Mouse (Mus musculus): ENCODE measurements around the gene Fat1. TPM values are rescaled to one million over a fixed set of nuclear protein-coding genes. Genes with fewer than 3 reads are reported as not detected.
A peak's percentile ranks its signal among the peaks of the same experiment; 100 is the strongest.

Fat1 gene
- polyA plus RNA-seq, 1 experiment from 2014 or later, result 30.4 TPM

DNA sequence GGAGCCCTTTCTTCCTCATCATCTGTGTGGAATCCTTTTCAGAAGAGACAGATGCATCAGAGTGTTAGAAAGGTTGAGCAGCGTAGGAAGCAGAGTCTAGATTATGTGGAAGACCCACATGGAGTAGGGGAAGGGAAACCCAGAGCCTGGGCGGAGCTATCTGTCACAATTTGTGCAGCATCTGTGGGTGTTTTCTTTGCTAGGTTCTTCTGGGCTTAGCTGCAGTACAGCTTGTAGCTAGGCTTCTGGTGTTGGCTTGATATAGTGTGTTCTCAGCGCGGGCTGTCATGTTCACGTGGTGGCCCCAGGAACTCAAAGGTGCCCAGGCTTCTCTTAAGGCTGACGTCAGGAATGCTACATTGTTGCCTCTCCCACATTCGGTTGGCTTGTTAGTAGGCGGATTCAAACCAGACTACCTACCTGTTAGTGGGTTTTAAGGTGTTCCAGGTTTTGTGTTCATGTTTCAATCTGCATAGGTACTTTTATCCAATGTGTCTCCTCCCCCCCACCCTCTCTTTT lies 32.3 kb downstream of the Fat1 start:
- Histone ChIP-seq H3K27ac (no peak overlapping the region), H3K4me2 (no peak overlapping the region), H3K4me1 (peaks cover 32% of the 10 kb centered on the region), H3K4me3 (no peak overlapping the region), H3K9ac (no peak overlapping the region), H3K36me3 (peaks cover 11% of the 10 kb centered on the region), H3K27me3 (no peaks in the 10 kb centered on the region), H3K9me3 (no peaks in the 10 kb centered on the region)
- ATAC-seq (ENCODE audit: insufficient number of reproducible peaks, low FRiP score, low TSS enrichment, low read depth), result no peak
- 91% methylated on average over 8 of the region's 8 CpGs for WGBS

- Histone ChIP-seq H3K9me3 (no peaks in the 10 kb centered on the region), H3K4me1 (peaks cover 39% of the 10 kb centered on the region), H3K27me3 (no peaks in the 10 kb centered on the region), H3K9ac (no peak overlapping the region), H3K4me3 (no peak overlapping the region), H3K27ac (no peak overlapping the region), H3K4me2 (no peak overlapping the region), H3K36me3 (no peaks in the 10 kb centered on the region)
- WGBS, result 48% methylated on average over 12 of the region's 12 CpGs
- ATAC-seq (ENCODE audit: insufficient number of reproducible peaks, low FRiP score, low TSS enrichment, low read depth), result no peak
These were observed 34.8 kb downstream of the Fat1 start for GRCm38 (mm10) chr8:44970093-44970492.

DNA sequence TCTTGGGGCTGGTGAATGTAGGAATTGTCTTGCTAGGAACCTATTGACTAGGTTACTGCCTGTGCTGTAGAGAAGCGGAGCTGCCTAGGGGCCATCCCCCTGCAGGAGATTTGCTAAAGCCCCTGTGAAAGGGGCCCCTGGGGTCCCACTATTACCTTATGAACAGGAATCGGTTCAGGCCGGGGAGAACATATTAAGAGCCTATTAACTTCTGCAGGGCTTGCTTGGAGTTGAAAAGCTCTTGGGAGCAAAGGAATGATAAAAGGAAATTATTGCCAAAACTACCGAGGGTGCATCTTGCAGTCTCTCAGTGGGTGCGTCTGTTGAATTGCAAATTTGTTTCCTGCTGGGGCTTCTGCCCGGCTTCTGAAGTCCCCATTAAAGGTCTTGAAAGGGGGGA lies 36.1 kb downstream of the Fat1 start:
- no peaks in the 10 kb centered on the region for H3K36me3 ChIP-seq
- no peaks in the 10 kb centered on the region for H3K27me3 ChIP-seq
- 26% methylated on average over 6 of the region's 6 CpGs for WGBS
- no peak for ATAC-seq (ENCODE audit: insufficient number of reproducible peaks, low FRiP score, low TSS enrichment, low read depth)
- no peak overlapping the region for H3K4me3 ChIP-seq
- H3K9me3 ChIP-seq, result no peaks in the 10 kb centered on the region
- H3K4me1 ChIP-seq, result peaks cover 32% of the 10 kb centered on the region
- H3K4me2 ChIP-seq, result no peak overlapping the region
- no peak overlapping the region for H3K9ac ChIP-seq
- no peak overlapping the region for H3K27ac ChIP-seq

- Histone ChIP-seq H3K4me1 (peaks cover 34% of the 10 kb centered on the region), H3K27me3 (no peaks in the 10 kb centered on the region), H3K9me3 (no peaks in the 10 kb centered on the region), H3K36me3 (no peaks in the 10 kb centered on the region), H3K4me3 (no peak overlapping the region), H3K27ac (no peak overlapping the region), H3K9ac (no peak overlapping the region), H3K4me2 (no peak overlapping the region)
- no peak for ATAC-seq (ENCODE audit: insufficient number of reproducible peaks, low FRiP score, low TSS enrichment, low read depth)
- 50% methylated on average over 5 of the region's 5 CpGs for WGBS
These were observed 36.7 kb downstream of the Fat1 start for GRCm38 (mm10) chr8:44971964-44972363.

GRCm38 (mm10) chr8:44975113-44975512 lies 39.9 kb downstream of the Fat1 start:
- WGBS, result 19% methylated on average over 9 of the region's 9 CpGs
- no peak overlapping the region for H3K27ac ChIP-seq

DNA sequence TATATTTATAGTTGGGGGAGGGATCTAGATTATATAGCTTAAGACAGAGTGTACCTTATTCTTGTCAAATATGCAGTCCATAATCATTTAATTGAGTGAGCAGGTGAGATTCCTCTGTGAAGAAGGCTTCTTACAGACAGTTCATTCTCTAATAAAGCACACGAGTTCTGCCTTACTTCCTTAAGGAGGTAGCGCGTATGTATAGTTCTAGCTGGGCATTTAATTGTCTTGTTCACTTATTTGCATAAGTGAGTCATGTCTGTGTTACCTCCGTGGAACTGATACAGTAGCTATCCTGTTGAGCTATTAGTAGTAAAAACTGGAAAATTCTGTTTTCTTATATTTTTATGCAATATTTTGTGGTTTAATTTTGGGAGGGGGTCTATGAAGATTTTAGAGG lies 40.4 kb downstream of the Fat1 start:
- Histone ChIP-seq H3K9ac (no peak overlapping the region), H3K27ac (no peak overlapping the region), H3K4me2 (no peak overlapping the region), H3K27me3 (no peaks in the 10 kb centered on the region), H3K36me3 (no peaks in the 10 kb centered on the region), H3K9me3 (no peaks in the 10 kb centered on the region), H3K4me3 (no peak overlapping the region), H3K4me1 (peaks cover 53% of the 10 kb centered on the region)
- ATAC-seq (ENCODE audit: insufficient number of reproducible peaks, low FRiP score, low TSS enrichment, low read depth), result no peak
- WGBS, result 76% methylated on average over 4 of the region's 4 CpGs

More at GRCm38 (mm10) chr8:44975113-44975512, 39.9 kb downstream of the Fat1 start:
- H3K4me2 ChIP-seq, result no peak overlapping the region
- no peak overlapping the region for H3K9ac ChIP-seq
- no peak overlapping the region for H3K4me3 ChIP-seq
- no peak for ATAC-seq (ENCODE audit: insufficient number of reproducible peaks, low FRiP score, low TSS enrichment, low read depth)
- peaks cover 50% of the 10 kb centered on the region for H3K4me1 ChIP-seq
- no peaks in the 10 kb centered on the region for H3K9me3 ChIP-seq
- H3K27me3 ChIP-seq, result no peaks in the 10 kb centered on the region
- no peaks in the 10 kb centered on the region for H3K36me3 ChIP-seq

GRCm38 (mm10) chr8:44978622-44979021 lies 43.4 kb downstream of the Fat1 start:
- H3K9me3 ChIP-seq, result no peaks in the 10 kb centered on the region
- 61% methylated on average over 9 of the region's 9 CpGs for WGBS
- no peak for ATAC-seq (ENCODE audit: insufficient number of reproducible peaks, low FRiP score, low TSS enrichment, low read depth)
- no peak overlapping the region for H3K9ac ChIP-seq
- H3K27me3 ChIP-seq, result no peaks in the 10 kb centered on the region
- peak overlapping the region; percentile 17 for H3K27ac ChIP-seq
- H3K4me3 ChIP-seq, result no peak overlapping the region
- no peak overlapping the region for H3K4me2 ChIP-seq
- peaks cover 36% of the 10 kb centered on the region for H3K4me1 ChIP-seq
- H3K36me3 ChIP-seq, result no peaks in the 10 kb centered on the region

- Histone ChIP-seq H3K4me3 (no peak overlapping the region), H3K4me1 (peaks cover 36% of the 10 kb centered on the region), H3K27ac (peak overlapping the region; percentile 47; the same call in 1 of the 2 replicates), H3K27me3 (no peaks in the 10 kb centered on the region), H3K4me2 (no peak overlapping the region), H3K9me3 (no peaks in the 10 kb centered on the region), H3K36me3 (no peaks in the 10 kb centered on the region), H3K9ac (no peak overlapping the region)
- WGBS, result 49% methylated on average over 6 of the region's 6 CpGs
- no peak for ATAC-seq (ENCODE audit: insufficient number of reproducible peaks, low FRiP score, low TSS enrichment, low read depth)
These were observed 44.0 kb downstream of the Fat1 start for GRCm38 (mm10) chr8:44979245-44979644.

GRCm38 (mm10) chr8:44980030-44980429 lies 44.8 kb downstream of the Fat1 start:
- H3K4me2 ChIP-seq, result no peak overlapping the region
- H3K27ac ChIP-seq, result peak overlapping the region; percentile 81
- H3K9ac ChIP-seq, result no peak overlapping the region
- peaks cover 32% of the 10 kb centered on the region for H3K4me1 ChIP-seq
- 26% methylated on average over 12 of the region's 12 CpGs for WGBS
- no peaks in the 10 kb centered on the region for H3K27me3 ChIP-seq
- no peaks in the 10 kb centered on the region for H3K9me3 ChIP-seq
- peak; percentile 89 for ATAC-seq (ENCODE audit: insufficient number of reproducible peaks, low FRiP score, low TSS enrichment, low read depth)
- H3K4me3 ChIP-seq, result no peak overlapping the region
- no peaks in the 10 kb centered on the region for H3K36me3 ChIP-seq

DNA sequence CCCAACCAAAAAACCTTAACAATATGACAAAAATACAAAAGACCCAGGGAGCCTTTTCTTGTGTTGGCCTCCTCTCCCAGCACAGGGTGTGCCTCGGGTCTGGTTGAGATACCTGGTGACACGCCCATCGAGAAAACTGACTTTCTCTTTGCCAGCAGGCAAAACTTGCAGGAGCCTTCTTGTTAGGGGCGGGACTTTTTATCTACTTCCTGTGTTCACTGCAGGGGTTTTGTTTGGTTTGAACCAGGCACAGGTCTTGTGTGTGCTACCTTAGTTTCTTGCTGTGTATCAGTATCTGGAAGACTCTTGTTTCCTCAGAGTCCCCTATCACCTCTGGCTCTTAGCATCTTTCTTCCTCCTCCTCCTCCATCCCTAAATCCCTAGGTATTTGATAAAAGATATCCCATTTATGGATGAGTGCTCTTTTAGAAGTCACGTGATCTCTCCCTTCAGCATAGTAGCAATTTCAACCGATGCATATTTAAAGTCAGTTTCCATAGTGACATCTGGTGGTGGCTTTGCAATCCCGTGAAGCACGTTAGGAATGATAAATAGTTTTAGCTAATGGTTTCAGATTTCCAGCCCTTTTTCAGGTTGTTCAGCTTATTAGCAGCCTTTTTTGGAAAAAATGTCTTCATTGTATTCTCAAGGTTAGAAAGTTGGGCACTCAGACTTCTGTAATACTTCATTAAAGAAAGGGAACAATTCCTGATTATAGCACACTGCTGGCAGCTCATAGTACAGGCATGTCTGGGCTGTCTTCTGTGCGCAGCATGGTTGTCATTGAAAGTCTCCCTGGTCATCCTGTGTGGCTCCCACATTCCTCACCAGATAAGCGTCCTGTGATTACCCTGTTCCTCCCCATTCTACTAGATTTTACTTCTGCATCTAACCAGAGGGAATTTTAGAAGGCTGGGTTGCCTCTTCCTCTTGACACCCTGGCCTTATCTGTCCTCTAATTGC lies 50.4 kb downstream of the Fat1 start:
- Histone ChIP-seq H3K27me3 (no peaks in the 10 kb centered on the region), H3K4me2 (no peak overlapping the region), H3K9ac (no peak overlapping the region), H3K36me3 (peaks cover 8% of the 10 kb centered on the region; the same call in 1 of the 2 replicates), H3K27ac (no peak overlapping the region), H3K9me3 (no peaks in the 10 kb centered on the region), H3K4me3 (no peak overlapping the region), H3K4me1 (peaks cover 12% of the 10 kb centered on the region)
- 37% methylated on average over 10 of the region's 10 CpGs for WGBS
- ATAC-seq (ENCODE audit: insufficient number of reproducible peaks, low FRiP score, low TSS enrichment, low read depth), result no peak; the same call in 1 of the 2 replicates

GRCm38 (mm10) chr8:44991700-44992487 lies 56.6 kb downstream of the Fat1 start:
- Histone ChIP-seq H3K4me3 (no peak overlapping the region), H3K27me3 (no peaks in the 10 kb centered on the region), H3K36me3 (peaks cover 8% of the 10 kb centered on the region; the same call in 1 of the 2 replicates), H3K27ac (no peak overlapping the region), H3K4me1 (peaks cover 14% of the 10 kb centered on the region), H3K4me2 (no peak overlapping the region), H3K9ac (no peak overlapping the region), H3K9me3 (no peaks in the 10 kb centered on the region)
- ATAC-seq (ENCODE audit: insufficient number of reproducible peaks, low FRiP score, low TSS enrichment, low read depth), result no peak
- WGBS, result 39% methylated on average over 21 of the region's 21 CpGs

GRCm38 (mm10) chr8:44992664-44993063 lies 57.4 kb downstream of the Fat1 start:
- peaks cover 8% of the 10 kb centered on the region; the same call in 1 of the 2 replicates for H3K36me3 ChIP-seq
- peaks cover 18% of the 10 kb centered on the region for H3K4me1 ChIP-seq
- H3K4me3 ChIP-seq, result no peak overlapping the region
- no peak overlapping the region for H3K9ac ChIP-seq
- H3K9me3 ChIP-seq, result no peaks in the 10 kb centered on the region
- no peak overlapping the region for H3K27ac ChIP-seq
- no peaks in the 10 kb centered on the region for H3K27me3 ChIP-seq
- 53% methylated on average over 6 of the region's 6 CpGs for WGBS
- ATAC-seq (ENCODE audit: insufficient number of reproducible peaks, low FRiP score, low TSS enrichment, low read depth), result no peak
- no peak overlapping the region for H3K4me2 ChIP-seq

All from limb, embryonic 15.5 days (tissue).